Mouse (Mus musculus): ENCODE data around the gene Gpd2.

GRCm38 (mm10) chr2:57335397-57335796 is 98.0 kb downstream of the Gpd2 start:
- TF ChIP-seq CTCF (conservative IDR thresholded peaks at IDR 0.05; ENCODE audit: low read length) (no peak), NANOG (IDR thresholded peaks at IDR 0.05; ENCODE audit: borderline replicate concordance, low read length) (no peak), POU5F1 (IDR thresholded peaks at IDR 0.05; ENCODE audit: borderline replicate concordance, low read length) (no peak)

Data from E14TG2a.4 (cell line).